Mouse (Mus musculus) kidney, embryonic 14.5 days (tissue): ENCODE measurements around the gene Rap2c. TPM values are rescaled to one million over a fixed set of nuclear protein-coding genes. Genes with fewer than 3 reads are reported as not detected.

Experiments
- ATAC-seq: fragments of 200-750 bp; cut with Nextera tagmentation; 2 replicates; pipeline ENCODE4 v1.8.0; 2017; ENCODE audit warnings: moderate number of reproducible peaks, mild to moderate bottlenecking, moderate TSS enrichment, moderate library complexity; ENCODE audit not compliant: low FRiP score, low TSS enrichment
- H3K27ac ChIP-seq: fragments of 300-500 bp; sonication (generic); 2 replicates; pipeline ENCODE4 v1.5.1; 2014; ENCODE audit warnings: low read depth, mild to moderate bottlenecking, low read length, moderate library complexity, mixed read lengths
- H3K27me3 ChIP-seq: fragments of 300-500 bp; sonication (generic); 2 replicates; pipeline ENCODE4 v1.6.1; 2014; ENCODE audit warnings: mild to moderate bottlenecking, low read length; ENCODE audit not compliant: control insufficient read depth, insufficient read depth
- H3K36me3 ChIP-seq: fragments of 300-500 bp; sonication (generic); 2 replicates; pipeline ENCODE4 v1.6.1; 2014; ENCODE audit warnings: low read length, mixed read lengths; ENCODE audit not compliant: control insufficient read depth, insufficient read depth
- H3K4me1 ChIP-seq: fragments of 300-500 bp; sonication (generic); 2 replicates; pipeline ENCODE4 v1.6.1; 2014; ENCODE audit warnings: low read length, mixed read lengths; ENCODE audit not compliant: control insufficient read depth, insufficient read depth
- H3K4me2 ChIP-seq: fragments of 300-500 bp; sonication (generic); replicated peaks from 2 replicates; pipeline ENCODE4 v1.6.1; 2014; ENCODE audit warnings: low read depth, mild to moderate bottlenecking, low read length
- H3K4me3 ChIP-seq: fragments of 300-500 bp; sonication (generic); 2 replicates; pipeline ENCODE4 v1.5.1; 2014; ENCODE audit warnings: mild to moderate bottlenecking, low read length
- H3K9ac ChIP-seq: fragments of 300-500 bp; sonication (generic); 2 replicates; pipeline ENCODE4 v1.6.1; 2014; ENCODE audit warnings: low read depth, mild to moderate bottlenecking, low read length, moderate library complexity
- H3K9me3 ChIP-seq: fragments of 300-500 bp; sonication (generic); 2 replicates; pipeline ENCODE4 v1.6.1; 2016; ENCODE audit warnings: low read length; ENCODE audit not compliant: control insufficient read depth
- WGBS: fragments of 180-500 bp; shearing (Covaris S2); extraction: QIAGEN DNeasy Blood & Tissue Kit; methylation state at CpG from one replicate; pipeline ENCODE4 v1.1.7; 2014; 5-methylcytosine and 5-hydroxymethylcytosine counted together
- polyA plus RNA-seq: library from polyadenylated mRNA; unstranded; fragments of >200 nt; fragmentation: Nextera tagmentation; extraction: Ambion mirVana; gene quantifications from 2 replicates; pipeline ENCODE4 v1.2.1, GENCODE M21; 2014

Gene Rap2c
- polyA plus RNA-seq, result 19.5 and 21.6 TPM in 2 replicates

GRCm38 (mm10) chrX:51017851-51018785 lies at the start of gene Rap2c:
Rap2c (minus strand) TSS chrX:51018018.
- peak; percentile 90 for ATAC-seq
- Histone ChIP-seq H3K9me3 (no peaks in the 10 kb centered on the region), H3K36me3 (0 out of 2 replicates have a peak, but pooled peaks cover 2% of the 10 kb centered on the region), H3K4me1 (no peaks in the 10 kb centered on the region), H3K9ac (peak within 1 kb of the TSS; percentile 78), H3K4me3 (peak within 1 kb of the TSS; percentile 55), H3K27me3 (no peaks in the 10 kb centered on the region), H3K4me2 (peak within 1 kb of the TSS; percentile 44), H3K27ac (peak within 1 kb of the TSS; percentile 92)
- 29% methylated on average over 29 of the region's 92 CpGs for WGBS

GRCm38 (mm10) chrX:51066539-51067286 lies 48.9 kb upstream of the Rap2c start:
- ATAC-seq, result no peak
- H3K4me3 ChIP-seq, result no peak overlapping the region
- WGBS, result 83% methylated on average over 11 of the region's 11 CpGs
- H3K9ac ChIP-seq, result no peak overlapping the region
- no peaks in the 10 kb centered on the region for H3K27me3 ChIP-seq
- H3K36me3 ChIP-seq, result no peaks in the 10 kb centered on the region
- no peak overlapping the region for H3K27ac ChIP-seq
- H3K4me2 ChIP-seq, result no peak overlapping the region
- no peaks in the 10 kb centered on the region for H3K9me3 ChIP-seq
- no peaks in the 10 kb centered on the region for H3K4me1 ChIP-seq

GRCm38 (mm10) chrX:51065773-51066172 lies 48.0 kb upstream of the Rap2c start:
- ATAC-seq, result no peak
- no peaks in the 10 kb centered on the region for H3K9me3 ChIP-seq
- 30% methylated on average over 6 of the region's 6 CpGs for WGBS
- H3K4me1 ChIP-seq, result no peaks in the 10 kb centered on the region
- no peak overlapping the region for H3K4me2 ChIP-seq
- H3K36me3 ChIP-seq, result no peaks in the 10 kb centered on the region
- no peak overlapping the region for H3K4me3 ChIP-seq
- H3K27ac ChIP-seq, result no peak overlapping the region
- H3K27me3 ChIP-seq, result no peaks in the 10 kb centered on the region
- H3K9ac ChIP-seq, result no peak overlapping the region

- WGBS, result 63% methylated on average over 6 of the region's 6 CpGs
- ATAC-seq, result no peak
- no peaks in the 10 kb centered on the region for H3K9me3 ChIP-seq
These were observed 47.4 kb upstream of the Rap2c start for GRCm38 (mm10) chrX:51065158-51065664.

GRCm38 (mm10) chrX:51060220-51060619 lies 42.4 kb upstream of the Rap2c start:
- 66% methylated on average over 4 of the region's 4 CpGs for WGBS

More at GRCm38 (mm10) chrX:51065158-51065664, 47.4 kb upstream of the Rap2c start:
- H3K27me3 ChIP-seq, result no peaks in the 10 kb centered on the region
- H3K4me2 ChIP-seq, result no peak overlapping the region
- no peak overlapping the region for H3K4me3 ChIP-seq
- no peak overlapping the region for H3K9ac ChIP-seq
- H3K4me1 ChIP-seq, result no peaks in the 10 kb centered on the region
- H3K36me3 ChIP-seq, result no peaks in the 10 kb centered on the region
- H3K27ac ChIP-seq, result no peak overlapping the region

GRCm38 (mm10) chrX:51058741-51059140 lies 40.9 kb upstream of the Rap2c start:
- Histone ChIP-seq H3K27me3 (no peaks in the 10 kb centered on the region), H3K9ac (no peak overlapping the region), H3K9me3 (no peaks in the 10 kb centered on the region), H3K36me3 (no peaks in the 10 kb centered on the region), H3K4me2 (no peak overlapping the region), H3K4me3 (no peak overlapping the region), H3K27ac (no peak overlapping the region), H3K4me1 (no peaks in the 10 kb centered on the region)
- no peak for ATAC-seq
- WGBS, result 80% methylated on average over 4 of the region's 4 CpGs

More at GRCm38 (mm10) chrX:51060220-51060619, 42.4 kb upstream of the Rap2c start:
- no peak overlapping the region for H3K9ac ChIP-seq
- no peaks in the 10 kb centered on the region for H3K9me3 ChIP-seq
- H3K27me3 ChIP-seq, result no peaks in the 10 kb centered on the region
- no peaks in the 10 kb centered on the region for H3K4me1 ChIP-seq
- no peaks in the 10 kb centered on the region for H3K36me3 ChIP-seq
- no peak overlapping the region for H3K4me2 ChIP-seq
- no peak overlapping the region for H3K27ac ChIP-seq
- H3K4me3 ChIP-seq, result no peak overlapping the region
- ATAC-seq, result no peak

GRCm38 (mm10) chrX:51058317-51058716 lies 40.5 kb upstream of the Rap2c start:
- Histone ChIP-seq H3K4me1 (no peaks in the 10 kb centered on the region), H3K4me3 (no peak overlapping the region), H3K4me2 (no peak overlapping the region), H3K9me3 (no peaks in the 10 kb centered on the region), H3K9ac (no peak overlapping the region), H3K27ac (no peak overlapping the region), H3K36me3 (no peaks in the 10 kb centered on the region), H3K27me3 (no peaks in the 10 kb centered on the region)
- ATAC-seq, result no peak
- 87% methylated on average over 5 of the region's 5 CpGs for WGBS

GRCm38 (mm10) chrX:51051680-51052461 lies 34.1 kb upstream of the Rap2c start:
- 80% methylated on average over 3 of the region's 3 CpGs for WGBS
- no peaks in the 10 kb centered on the region for H3K4me1 ChIP-seq
- H3K9me3 ChIP-seq, result no peaks in the 10 kb centered on the region
- no peak overlapping the region for H3K9ac ChIP-seq
- ATAC-seq, result no peak
- no peak overlapping the region for H3K4me2 ChIP-seq
- no peaks in the 10 kb centered on the region for H3K27me3 ChIP-seq
- no peak overlapping the region for H3K4me3 ChIP-seq
- H3K27ac ChIP-seq, result no peak overlapping the region
- no peaks in the 10 kb centered on the region for H3K36me3 ChIP-seq
